Mouse (Mus musculus) liver, adult 2 months (tissue): ENCODE measurements around the gene Naa35.

ENCODE experiments used
- CTCF ChIP-seq: fragments of 200-500 bp; IDR thresholded peaks from 2 replicates; pipeline ENCODE4 v1.5.1; 2011; ENCODE audit warnings: low read depth, low read length, control low read depth
- POLR2A ChIP-seq: fragments of 200-500 bp; IDR thresholded peaks from 2 replicates; pipeline ENCODE4 v1.6.1; 2011; ENCODE audit warnings: low read length, control low read depth; ENCODE audit not compliant: insufficient read depth; ENCODE audit errors: extremely low read depth

- no peak for TF ChIP-seq CTCF
- no peak for TF ChIP-seq POLR2A
Measured at GRCm38 (mm10) chr13:59615554-59615953, 30.5 kb downstream of the Naa35 start.
